Mouse (Mus musculus) liver, embryonic 14.5 days (tissue): ENCODE measurements at regions not wholly inside any gene's neighbourhood (a gene's known extent, or its start where the extent isn't known, plus 50 kb on each side); places are given as distances from the start of the nearest gene placed in this dataset.

Source experiments
- ATAC-seq: fragments of 200-750 bp; cut with Nextera tagmentation; 2 replicates; pipeline ENCODE4 v1.8.0; 2017; ENCODE audit warnings: moderate number of reproducible peaks, mild to moderate bottlenecking, moderate library complexity; ENCODE audit not compliant: insufficient read depth
- DNase-seq, 3 experiments: peaks; one replicate each; pipeline ENCODE4 v3.0.0-alpha.2; 2012 to 2013; ENCODE audit warnings: low read depth in 3 of 3, low spot score in 3 of 3
- H3K27ac ChIP-seq: fragments of 300-500 bp; sonication (generic); 2 replicates; pipeline ENCODE4 v1.5.1; 2014; ENCODE audit warnings: moderate library complexity, mild to moderate bottlenecking, control low read depth, inconsistent platforms
- H3K27me3 ChIP-seq: fragments of 300-500 bp; sonication (generic); 2 replicates; pipeline ENCODE4 v1.6.1; 2014; ENCODE audit warnings: mild to moderate bottlenecking, low read length, moderate library complexity; ENCODE audit not compliant: control insufficient read depth, insufficient read depth
- H3K36me3 ChIP-seq: fragments of 300-500 bp; sonication (generic); replicated peaks from 2 replicates; pipeline ENCODE4 v1.6.1; 2014; ENCODE audit warnings: low read depth; ENCODE audit not compliant: control insufficient read depth, insufficient read depth
- H3K4me1 ChIP-seq, 2 experiments: fragments of 200-500 bp in 1 of 2; fragments of 300-500 bp in 1 of 2; sonication (generic) in 1 of 2; replicated peaks; 2 replicates each; pipeline ENCODE4 v1.6.1; 2012 to 2014; ENCODE audit warnings: antibody characterized with exemption in 1 of 2, inconsistent platforms in 1 of 2, low read length in 1 of 2; ENCODE audit not compliant: control insufficient read depth in 2 of 2, insufficient read depth in 2 of 2
- H3K4me2 ChIP-seq: fragments of 300-500 bp; sonication (generic); 2 replicates; pipeline ENCODE4 v1.6.1; 2014; ENCODE audit warnings: low read depth, mild to moderate bottlenecking, control low read depth, moderate library complexity
- H3K4me3 ChIP-seq, 2 experiments: fragments of 200-500 bp in 1 of 2; fragments of 300-500 bp in 1 of 2; sonication (generic) in 1 of 2; 2 replicates each; pipeline ENCODE4 v1.5.1; 2012 to 2014; ENCODE audit warnings: low read depth in 2 of 2, low read length in 2 of 2, mild to moderate bottlenecking in 2 of 2, control low read depth in 1 of 2, inconsistent platforms in 1 of 2, moderate library complexity in 1 of 2; ENCODE audit not compliant: insufficient read depth in 1 of 2
- H3K9ac ChIP-seq: fragments of 300-500 bp; sonication (generic); replicated peaks from 2 replicates; pipeline ENCODE4 v1.6.1; 2014; ENCODE audit warnings: mild to moderate bottlenecking, control low read depth, moderate library complexity
- H3K9me3 ChIP-seq: fragments of 300-500 bp; sonication (generic); 2 replicates; pipeline ENCODE4 v1.6.1; 2016; ENCODE audit warnings: low read length, mixed read lengths; ENCODE audit not compliant: control insufficient read depth
- CTCF ChIP-seq: IDR thresholded peaks from 2 replicates; pipeline ENCODE4 v1.5.1; 2016; ENCODE audit warnings: antibody characterized with exemption, low read depth, control low read depth
- EP300 ChIP-seq: IDR thresholded peaks from 2 replicates; pipeline ENCODE4 v1.6.1; 2016; ENCODE audit warnings: antibody characterized with exemption, low read depth
- WGBS: fragments of 180-500 bp; shearing (Covaris S2); extraction: QIAGEN DNeasy Blood & Tissue Kit; methylation state at CpG from one replicate; pipeline ENCODE4 v1.1.7; 2014; ENCODE audit not compliant: insufficient replicate concordance; 5-methylcytosine and 5-hydroxymethylcytosine counted together

DNA sequence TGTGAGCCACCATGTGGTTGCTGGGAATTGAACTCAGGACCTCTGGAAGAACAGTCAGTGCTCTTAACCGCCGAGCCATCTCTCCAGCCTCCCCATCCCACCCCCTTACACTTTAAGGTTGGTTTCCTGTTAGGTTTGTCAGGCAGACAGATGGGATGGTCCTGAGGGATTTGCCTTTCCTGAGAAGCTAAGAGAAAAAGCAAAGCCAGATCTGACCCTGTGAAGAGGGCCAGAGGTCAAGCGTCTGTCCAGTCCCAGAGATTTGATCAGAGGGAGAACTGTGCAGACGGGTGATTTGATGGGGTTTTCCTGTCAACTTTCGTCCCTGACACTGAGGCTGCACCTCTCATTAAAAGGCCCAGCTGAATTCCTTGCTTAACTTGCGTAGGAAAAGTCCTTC, 75.4 kb upstream of the Irf2bp2 start:
- peaks cover 8 to 25% of the 10 kb centered on the region in 2 experiments for H3K4me1 ChIP-seq
- H3K27me3 ChIP-seq: no peaks in the 10 kb centered on the region
- TF ChIP-seq EP300 (no peak), CTCF (no peak)
- H3K27ac ChIP-seq: no peak overlapping the region
- no peaks in the 10 kb centered on the region for H3K9me3 ChIP-seq
- no peak overlapping the region for H3K4me3 ChIP-seq
- no peak overlapping the region for H3K4me2 ChIP-seq
- no peaks in the 10 kb centered on the region for H3K36me3 ChIP-seq
- 59% methylated on average over 6 of the region's 6 CpGs for WGBS
- H3K9ac ChIP-seq: no peak overlapping the region
- no peak for DNase-seq
- no peak for ATAC-seq

DNA sequence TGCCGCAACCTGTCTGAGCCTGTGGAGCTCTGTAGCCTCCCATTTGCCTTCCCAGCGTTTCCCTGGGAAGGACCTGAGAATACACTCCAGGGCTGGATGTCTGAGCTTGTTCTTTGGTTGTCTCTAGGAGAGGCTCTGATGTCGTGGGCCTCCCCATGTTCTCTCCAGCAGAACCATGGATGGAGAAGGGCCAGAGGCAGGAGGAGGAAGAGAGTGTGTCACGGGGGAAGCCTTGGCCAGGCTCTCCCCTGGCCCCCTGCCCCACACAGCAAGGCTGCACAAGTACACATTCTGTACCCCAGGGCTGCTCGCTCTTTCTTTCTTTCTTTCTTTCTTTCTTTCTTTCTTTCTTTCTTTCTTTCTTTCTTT, 74.9 kb upstream of the Irf2bp2 start:
- ATAC-seq: no peak
- Histone ChIP-seq H3K4me2 (no peak overlapping the region), H3K4me1 (peaks cover 8 to 25% of the 10 kb centered on the region in 2 experiments), H3K36me3 (no peaks in the 10 kb centered on the region), H3K27ac (no peak overlapping the region), H3K9ac (no peak overlapping the region), H3K27me3 (no peaks in the 10 kb centered on the region), H3K4me3 (no peak overlapping the region), H3K9me3 (no peaks in the 10 kb centered on the region)
- 63% methylated on average over 5 of the region's 5 CpGs for WGBS
- DNase-seq: no peak
- TF ChIP-seq CTCF (no peak), EP300 (no peak)

DNA sequence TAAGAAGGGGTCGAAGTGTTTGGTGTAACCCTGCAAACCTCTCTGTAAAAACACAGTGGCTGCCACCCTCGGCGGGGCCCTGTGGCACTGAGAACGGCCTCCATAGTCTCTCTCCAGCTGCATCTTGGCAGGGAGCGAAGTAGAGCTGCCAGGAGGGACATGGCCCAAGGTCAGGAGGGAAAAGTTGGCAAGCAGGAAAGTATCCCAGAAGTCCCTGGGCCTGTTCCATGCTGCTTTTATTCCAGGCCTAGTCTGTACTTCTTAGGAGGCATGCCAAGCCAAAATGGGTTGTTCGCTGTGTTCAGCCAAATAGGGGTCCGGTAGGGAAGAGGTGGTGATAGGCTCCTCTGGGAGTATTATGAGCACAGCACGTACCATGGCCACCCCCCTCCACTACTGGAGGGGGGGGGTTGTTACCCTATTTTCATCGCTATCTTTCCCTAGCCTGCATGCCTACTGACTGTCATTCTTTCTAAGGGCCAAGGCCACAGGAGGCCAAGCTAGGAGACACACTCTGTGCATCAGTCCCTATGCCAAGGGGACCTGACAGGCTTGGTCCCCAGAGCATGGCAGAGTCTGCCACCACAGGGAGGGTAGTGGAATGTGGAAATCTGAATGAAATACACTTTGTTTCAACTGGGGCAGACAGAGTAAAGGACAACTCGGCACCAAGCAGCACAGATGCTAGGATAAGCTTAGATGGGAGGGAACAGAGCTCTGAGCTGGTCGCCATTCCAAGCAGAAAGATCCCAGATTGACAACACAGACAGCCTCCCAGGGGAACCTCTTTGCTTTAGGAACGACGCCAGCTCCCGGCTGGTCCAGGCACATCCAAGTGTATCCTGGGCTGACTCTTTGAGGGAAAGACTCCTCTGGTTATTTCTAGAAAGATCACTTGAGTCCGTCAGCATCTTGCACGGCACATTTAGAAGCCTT, 74.2 kb upstream of the Irf2bp2 start:
- no peak overlapping the region for H3K4me3 ChIP-seq
- no peak overlapping the region for H3K4me2 ChIP-seq
- no peaks in the 10 kb centered on the region for H3K27me3 ChIP-seq
- H3K27ac ChIP-seq: no peak overlapping the region
- TF ChIP-seq EP300 (no peak), CTCF (no peak)
- DNase-seq (no peak), ATAC-seq (no peak)
- peaks cover 8 to 25% of the 10 kb centered on the region in 2 experiments for H3K4me1 ChIP-seq
- no peaks in the 10 kb centered on the region for H3K9me3 ChIP-seq
- H3K9ac ChIP-seq: no peak overlapping the region
- WGBS: 70% methylated on average over 16 of the region's 16 CpGs
- H3K36me3 ChIP-seq: no peaks in the 10 kb centered on the region

DNA sequence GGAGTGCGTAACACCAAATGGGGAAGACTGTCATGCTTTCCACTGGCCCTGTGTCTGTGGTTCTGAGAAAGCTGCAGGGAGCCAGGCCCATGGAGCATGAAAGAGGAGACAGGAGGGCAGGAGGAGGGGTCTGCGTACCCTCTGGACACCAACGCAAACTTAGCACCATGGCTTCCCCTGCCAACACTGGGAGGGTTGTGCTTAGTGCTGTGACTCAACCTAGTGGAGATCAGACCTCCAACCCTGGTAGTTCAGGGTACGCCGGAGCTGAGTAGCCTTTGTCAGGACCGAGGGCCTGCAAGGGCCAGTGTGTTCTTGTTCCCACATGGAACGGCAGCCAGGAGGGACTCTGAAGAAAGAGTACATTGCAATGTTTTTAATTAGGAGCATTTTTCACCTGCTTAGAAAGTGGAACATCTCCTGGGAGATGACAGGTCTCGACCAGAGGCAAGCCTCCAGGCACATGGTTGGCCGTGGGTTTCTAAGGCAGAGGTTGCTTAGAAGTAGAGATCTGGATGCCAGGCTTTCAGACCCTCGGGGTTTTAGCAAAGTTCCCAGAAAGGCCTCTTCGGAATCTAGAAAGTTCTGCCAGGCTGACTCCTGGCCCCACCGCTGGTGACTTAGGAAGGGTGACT, 73.4 kb upstream of the Irf2bp2 start:
- DNase-seq: no peak
- ATAC-seq: peak; percentile 6; the same call in 1 of the 2 replicates
- Histone ChIP-seq H3K4me3 (no peak overlapping the region), H3K36me3 (no peaks in the 10 kb centered on the region), H3K9ac (peak overlapping the region; percentile 13; the same call in 1 of the 2 replicates), H3K27ac (peak overlapping the region; percentile 8), H3K4me1 (peaks cover 8 to 32% of the 10 kb centered on the region in 2 experiments), H3K4me2 (peak overlapping the region; percentile 44), H3K27me3 (no peaks in the 10 kb centered on the region), H3K9me3 (no peaks in the 10 kb centered on the region)
- TF ChIP-seq EP300 (no peak), CTCF (no peak)
- WGBS: 66% methylated on average over 12 of the region's 12 CpGs
